Mouse (Mus musculus) heart, embryonic 11.5 days (tissue): ENCODE results near the gene Mcu. TPM values are rescaled to one million over a fixed set of nuclear protein-coding genes. Genes with fewer than 3 reads are reported as not detected.

ENCODE experiments used
- ATAC-seq: fragments of 200-750 bp; cut with Nextera tagmentation; replicated peaks from 2 replicates; pipeline ENCODE4 v1.8.0; 2017; ENCODE audit warnings: moderate library complexity; ENCODE audit not compliant: insufficient number of reproducible peaks, low FRiP score, low TSS enrichment
- H3K27ac ChIP-seq: fragments of 300-500 bp; sonication (generic); 2 replicates; pipeline ENCODE4 v1.5.1; 2014; ENCODE audit warnings: mild to moderate bottlenecking, low read depth, low read length
- H3K27me3 ChIP-seq: fragments of 300-500 bp; sonication (generic); 2 replicates; pipeline ENCODE4 v1.6.1; 2014; ENCODE audit warnings: mild to moderate bottlenecking, low read length, mixed read lengths; ENCODE audit not compliant: control insufficient read depth, insufficient read depth
- H3K36me3 ChIP-seq: fragments of 300-500 bp; sonication (generic); 2 replicates; pipeline ENCODE4 v1.6.1; 2014; ENCODE audit warnings: mild to moderate bottlenecking, low read length, moderate library complexity, mixed read lengths; ENCODE audit not compliant: control insufficient read depth, insufficient read depth
- H3K4me1 ChIP-seq: fragments of 300-500 bp; sonication (generic); 2 replicates; pipeline ENCODE4 v1.6.1; 2014; ENCODE audit warnings: low read length; ENCODE audit not compliant: control insufficient read depth, insufficient read depth
- H3K4me2 ChIP-seq: fragments of 300-500 bp; sonication (generic); 2 replicates; pipeline ENCODE4 v1.6.1; 2014; ENCODE audit warnings: mild to moderate bottlenecking, moderate library complexity
- H3K4me3 ChIP-seq: fragments of 300-500 bp; sonication (generic); 2 replicates; pipeline ENCODE4 v1.5.1; 2014; ENCODE audit warnings: low read depth, low read length
- H3K9ac ChIP-seq: fragments of 300-500 bp; sonication (generic); 2 replicates; pipeline ENCODE4 v1.6.1; 2014; ENCODE audit warnings: mild to moderate bottlenecking, low read depth, low read length, moderate library complexity
- H3K9me3 ChIP-seq: fragments of 300-500 bp; sonication (generic); replicated peaks from 2 replicates; pipeline ENCODE4 v1.6.1; 2016; ENCODE audit warnings: low read length; ENCODE audit not compliant: control insufficient read depth
- WGBS: fragments of 180-500 bp; shearing (Covaris S2); extraction: QIAGEN DNeasy Blood & Tissue Kit; methylation state at CpG from one replicate; pipeline ENCODE4 v1.1.7; 2014; ENCODE audit not compliant: insufficient replicate concordance; 5-methylcytosine and 5-hydroxymethylcytosine counted together
- polyA plus RNA-seq: library from polyadenylated mRNA; unstranded; fragments of >200 nt; fragmentation: Nextera tagmentation; extraction: Ambion mirVana; gene quantifications from 2 replicates; pipeline ENCODE4 v1.2.1, GENCODE M21; 2014

Mcu gene
- polyA plus RNA-seq, 1 experiment from 2014 or later = 28.5 TPM

GRCm38 (mm10) chr10:59558164-59558563, 58.3 kb downstream of the Mcu start:
- Histone ChIP-seq H3K4me2 (no peak overlapping the region), H3K27ac (no peak overlapping the region), H3K36me3 (no peaks in the 10 kb centered on the region), H3K9me3 (no peaks in the 10 kb centered on the region), H3K4me1 (peaks cover 11% of the 10 kb centered on the region), H3K27me3 (no peaks in the 10 kb centered on the region), H3K9ac (no peak overlapping the region), H3K4me3 (no peak overlapping the region)
- WGBS = 78% methylated on average over 5 of the region's 5 CpGs
- no peak for ATAC-seq

GRCm38 (mm10) chr10:59556541-59556940, 60.0 kb downstream of the Mcu start:
- H3K27me3 ChIP-seq = no peaks in the 10 kb centered on the region
- H3K4me3 ChIP-seq = no peak overlapping the region
- no peaks in the 10 kb centered on the region for H3K36me3 ChIP-seq
- WGBS = 13% methylated on average over 5 of the region's 5 CpGs
- peaks cover 11% of the 10 kb centered on the region for H3K4me1 ChIP-seq
- H3K27ac ChIP-seq = no peak overlapping the region
- H3K4me2 ChIP-seq = no peak overlapping the region
- no peaks in the 10 kb centered on the region for H3K9me3 ChIP-seq
- no peak overlapping the region for H3K9ac ChIP-seq
- ATAC-seq = no peak

- H3K4me1 ChIP-seq = peaks cover 11% of the 10 kb centered on the region
- no peak for ATAC-seq
- WGBS = 94% methylated on average over 1 of the region's 1 CpGs
Measured at GRCm38 (mm10) chr10:59554243-59554642, 62.2 kb downstream of the Mcu start.

GRCm38 (mm10) chr10:59552456-59552855, 64.0 kb downstream of the Mcu start:
- Histone ChIP-seq H3K27ac (no peak overlapping the region), H3K27me3 (no peaks in the 10 kb centered on the region), H3K9ac (no peak overlapping the region), H3K4me1 (peaks cover 11% of the 10 kb centered on the region), H3K4me2 (no peak overlapping the region), H3K4me3 (no peak overlapping the region), H3K36me3 (no peaks in the 10 kb centered on the region), H3K9me3 (no peaks in the 10 kb centered on the region; the same call in 1 of the 2 replicates)
- no peak for ATAC-seq
- WGBS = 51% methylated on average over 1 of the region's 1 CpGs

More at GRCm38 (mm10) chr10:59554243-59554642, 62.2 kb downstream of the Mcu start:
- Histone ChIP-seq H3K27me3 (no peaks in the 10 kb centered on the region), H3K9ac (no peak overlapping the region), H3K4me3 (no peak overlapping the region), H3K9me3 (no peaks in the 10 kb centered on the region), H3K4me2 (no peak overlapping the region), H3K36me3 (no peaks in the 10 kb centered on the region), H3K27ac (no peak overlapping the region)

GRCm38 (mm10) chr10:59548768-59549333, 67.6 kb downstream of the Mcu start:
- ATAC-seq = no peak
- H3K4me2 ChIP-seq = no peak overlapping the region
- no peaks in the 10 kb centered on the region for H3K4me1 ChIP-seq
- no peaks in the 10 kb centered on the region for H3K36me3 ChIP-seq
- H3K4me3 ChIP-seq = no peak overlapping the region
- peaks cover 6% of the 10 kb centered on the region; the same call in 1 of the 2 replicates for H3K9me3 ChIP-seq
- H3K27me3 ChIP-seq = no peaks in the 10 kb centered on the region
- no peak overlapping the region for H3K27ac ChIP-seq
- no peak overlapping the region for H3K9ac ChIP-seq
- 80% methylated on average over 11 of the region's 11 CpGs for WGBS

GRCm38 (mm10) chr10:59548211-59548610, 68.3 kb downstream of the Mcu start:
- no peak overlapping the region for H3K27ac ChIP-seq
- H3K4me3 ChIP-seq = no peak overlapping the region
- peaks cover 6% of the 10 kb centered on the region; the same call in 1 of the 2 replicates for H3K9me3 ChIP-seq
- WGBS = 72% methylated on average over 6 of the region's 6 CpGs
- H3K9ac ChIP-seq = no peak overlapping the region
- H3K36me3 ChIP-seq = no peaks in the 10 kb centered on the region
- no peaks in the 10 kb centered on the region for H3K4me1 ChIP-seq
- no peak overlapping the region for H3K4me2 ChIP-seq
- no peaks in the 10 kb centered on the region for H3K27me3 ChIP-seq
- ATAC-seq = no peak

GRCm38 (mm10) chr10:59547426-59547825, 69.1 kb downstream of the Mcu start:
- peaks cover 6% of the 10 kb centered on the region; the same call in 1 of the 2 replicates for H3K9me3 ChIP-seq
- H3K27me3 ChIP-seq = no peaks in the 10 kb centered on the region
- H3K4me1 ChIP-seq = no peaks in the 10 kb centered on the region
- no peak overlapping the region for H3K4me2 ChIP-seq
- no peak overlapping the region for H3K27ac ChIP-seq
- no peak overlapping the region for H3K9ac ChIP-seq
- H3K36me3 ChIP-seq = no peaks in the 10 kb centered on the region
- WGBS = 57% methylated on average over 7 of the region's 7 CpGs
- H3K4me3 ChIP-seq = no peak overlapping the region
- no peak for ATAC-seq

- Histone ChIP-seq H3K4me3 (no peak overlapping the region), H3K27ac (no peak overlapping the region), H3K27me3 (no peaks in the 10 kb centered on the region), H3K9ac (no peak overlapping the region), H3K4me2 (no peak overlapping the region), H3K4me1 (peaks cover under 1% of the 10 kb centered on the region; the same call in 1 of the 2 replicates), H3K36me3 (no peaks in the 10 kb centered on the region), H3K9me3 (peaks cover 6% of the 10 kb centered on the region; the same call in 1 of the 2 replicates)
- no peak for ATAC-seq
- WGBS = 88% methylated on average over 7 of the region's 7 CpGs
Measured at GRCm38 (mm10) chr10:59545169-59545568, 71.3 kb downstream of the Mcu start.

- Histone ChIP-seq H3K4me2 (no peak overlapping the region), H3K27ac (no peak overlapping the region), H3K4me3 (no peak overlapping the region), H3K27me3 (no peaks in the 10 kb centered on the region), H3K9ac (no peak overlapping the region), H3K4me1 (peaks cover 8% of the 10 kb centered on the region), H3K36me3 (no peaks in the 10 kb centered on the region), H3K9me3 (peaks cover 6% of the 10 kb centered on the region; the same call in 1 of the 2 replicates)
- no peak for ATAC-seq
- 83% methylated on average over 9 of the region's 9 CpGs for WGBS
Measured at GRCm38 (mm10) chr10:59543351-59543750, 73.1 kb downstream of the Mcu start.
